Mouse (Mus musculus): ENCODE measurements around the gene Col4a3bp.

Col4a3bp gene

DNA sequence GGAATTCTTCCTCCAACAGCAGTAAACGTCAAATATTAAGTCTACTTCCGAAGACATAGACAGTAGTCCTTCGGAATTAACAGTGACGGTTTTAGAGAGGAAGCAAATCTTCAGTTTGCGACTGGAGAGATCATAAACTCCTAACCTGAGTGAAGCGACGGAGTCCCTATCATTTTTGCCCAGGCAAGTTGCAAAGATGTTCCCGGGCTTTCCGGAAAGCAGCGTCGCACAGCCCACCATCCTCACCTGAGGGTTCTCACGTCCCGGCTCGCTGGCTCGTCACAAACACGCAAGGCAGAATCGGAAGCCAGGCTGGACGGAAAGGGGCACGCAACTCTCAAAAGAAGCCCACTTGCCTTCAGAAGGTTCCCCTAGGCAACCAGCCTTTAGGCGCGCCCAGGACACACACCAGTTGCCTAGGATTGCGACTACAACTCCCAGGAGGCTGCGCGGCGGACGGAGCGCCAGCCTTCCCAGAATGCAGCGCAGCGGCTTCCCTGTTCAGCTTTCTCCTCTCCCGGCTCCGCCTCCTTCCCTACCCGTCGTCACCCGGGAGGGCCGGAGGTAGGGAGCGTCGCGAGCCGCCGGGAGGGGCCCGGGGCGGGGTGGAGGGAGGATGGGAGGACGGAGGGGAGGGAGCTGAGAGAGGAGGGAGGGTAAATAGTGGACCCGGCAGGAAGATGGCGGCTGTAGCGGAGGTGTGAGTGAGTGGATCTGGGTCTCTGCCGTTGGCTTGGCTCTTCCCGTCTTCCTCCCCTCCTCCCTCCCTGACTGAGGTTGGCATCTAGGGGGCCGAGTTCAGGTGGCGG lies at the start of gene Col4a3bp, which contains the start of gene Polk:
Col4a3bp (plus strand) TSS at position 538 of the 809 bp plus-strand sequence.
Polk (minus strand) TSS at position 499 of the 809 bp plus-strand sequence.
- DNase-seq (ENCODE audit: low read depth, low spot score): peak; percentile 98

- DNase-seq (ENCODE audit: low read depth, low spot score): no peak
These were observed 45.8 kb upstream of the Col4a3bp start for GRCm38 (mm10) chr13:96496630-96497029.

DNA sequence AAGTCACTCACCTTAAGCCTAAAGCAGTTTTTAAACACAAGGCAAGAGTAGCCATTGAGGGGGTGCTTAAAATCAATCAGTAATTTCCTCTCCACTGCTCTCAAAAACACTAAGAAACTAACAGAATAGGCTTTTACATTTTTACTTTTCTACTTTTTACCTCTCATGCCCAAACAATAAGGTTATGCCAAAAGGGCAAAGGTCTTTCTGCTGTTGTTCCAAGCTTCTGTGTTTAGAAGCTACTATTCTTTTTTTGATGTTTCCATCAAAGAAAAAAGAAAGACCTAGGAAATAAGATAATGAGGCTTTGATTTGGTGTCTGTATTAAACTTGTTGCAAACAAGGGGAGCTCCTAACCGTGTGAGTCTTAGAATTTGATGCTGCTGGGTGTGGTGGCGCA lies 42.5 kb upstream of the Col4a3bp start:
- no peak for DNase-seq (ENCODE audit: low read depth, low spot score)

GRCm38 (mm10) chr13:96505661-96506060 lies 36.8 kb upstream of the Col4a3bp start:
- no peak for DNase-seq (ENCODE audit: low read depth, low spot score)

DNA sequence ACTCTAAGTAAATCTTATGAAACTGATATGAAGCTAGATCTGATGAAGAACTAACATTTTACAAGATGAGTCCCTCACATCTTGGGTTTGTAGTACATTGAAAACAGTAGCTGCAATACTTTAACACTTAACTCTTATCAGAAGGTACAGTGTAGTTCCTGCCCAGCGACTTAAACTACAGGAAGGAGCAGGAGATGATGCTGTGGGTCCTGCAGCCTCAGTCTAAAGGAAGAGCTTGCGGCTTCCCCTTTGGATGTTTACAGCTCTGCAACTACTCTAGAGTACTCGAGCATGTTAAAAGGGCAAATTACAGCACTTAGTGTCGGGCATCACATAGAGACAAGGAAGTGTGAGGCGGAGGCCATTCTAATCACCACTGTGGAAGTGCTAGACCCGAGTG lies 36.1 kb upstream of the Col4a3bp start:
- DNase-seq (ENCODE audit: low read depth, low spot score): no peak

GRCm38 (mm10) chr13:96507541-96507940 lies 34.9 kb upstream of the Col4a3bp start:
- DNase-seq (ENCODE audit: low read depth, low spot score): no peak

- DNase-seq (ENCODE audit: low read depth, low spot score): peak; percentile 53
These were observed 31.8 kb upstream of the Col4a3bp start for GRCm38 (mm10) chr13:96510635-96511034.

DNA sequence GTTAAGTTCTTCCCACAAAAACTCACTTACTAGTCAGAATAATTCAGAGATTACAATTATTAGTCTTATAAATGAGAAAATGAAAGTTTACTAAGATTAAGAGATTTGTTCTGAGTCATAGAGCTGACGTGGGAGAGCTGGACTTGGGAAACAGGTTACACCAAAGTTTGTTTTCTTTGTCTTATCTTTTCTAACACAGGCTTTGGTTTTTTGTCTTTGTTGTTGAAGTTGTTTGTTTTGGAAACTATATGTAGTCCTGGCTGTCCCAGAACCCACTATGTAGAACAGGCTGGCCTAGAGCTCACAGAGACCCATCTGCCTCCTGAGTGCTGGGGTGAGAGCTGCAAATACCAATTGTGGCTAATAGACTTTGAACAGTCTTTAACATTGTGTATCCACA lies 31.2 kb upstream of the Col4a3bp start:
- DNase-seq (ENCODE audit: low read depth, low spot score): no peak

GRCm38 (mm10) chr13:96511893-96512292 lies 30.5 kb upstream of the Col4a3bp start:
- DNase-seq (ENCODE audit: low read depth, low spot score): no peak

DNA sequence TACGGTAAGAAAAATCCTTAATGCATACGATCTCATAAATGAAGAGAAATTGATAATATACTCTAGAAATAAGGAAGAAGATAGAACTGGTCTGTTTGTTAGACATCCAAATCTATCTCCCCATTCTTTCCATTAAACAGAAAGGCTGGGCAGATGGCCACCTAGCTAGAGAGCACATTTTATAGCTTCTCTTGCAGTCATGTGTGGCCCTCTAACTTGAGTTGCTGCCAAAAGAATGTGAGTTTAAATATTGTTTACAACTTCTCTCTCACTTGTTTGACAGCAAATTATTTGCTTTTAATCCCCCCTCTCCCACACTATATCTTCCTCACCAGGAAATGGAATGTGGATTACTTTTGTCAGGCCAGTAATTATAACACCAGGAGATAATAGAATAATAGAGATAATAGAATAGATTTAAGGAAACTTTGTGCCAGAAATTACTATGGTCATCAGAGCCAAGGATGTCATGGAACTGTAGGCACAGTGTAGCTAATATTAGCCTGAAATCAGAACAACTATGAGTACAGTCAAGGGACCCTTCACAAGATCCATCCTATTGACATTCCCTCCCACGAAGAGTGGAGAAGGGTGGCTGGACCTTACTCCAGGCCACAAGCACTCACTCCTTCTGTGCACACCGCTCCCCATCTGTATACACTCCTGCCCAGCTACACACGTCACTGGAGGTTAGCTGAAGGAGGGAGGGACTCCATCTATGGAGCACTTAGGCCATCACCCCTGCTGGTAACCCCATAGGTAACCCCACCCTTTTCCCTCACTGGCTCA lies 28.1 kb upstream of the Col4a3bp start:
- DNase-seq (ENCODE audit: low read depth, low spot score): no peak

GRCm38 (mm10) chr13:96516249-96516648 lies 26.2 kb upstream of the Col4a3bp start:
- peak; percentile 76 for DNase-seq (ENCODE audit: low read depth, low spot score)

GRCm38 (mm10) chr13:96517335-96517734 lies 25.1 kb upstream of the Col4a3bp start:
- DNase-seq (ENCODE audit: low read depth, low spot score): no peak

DNA sequence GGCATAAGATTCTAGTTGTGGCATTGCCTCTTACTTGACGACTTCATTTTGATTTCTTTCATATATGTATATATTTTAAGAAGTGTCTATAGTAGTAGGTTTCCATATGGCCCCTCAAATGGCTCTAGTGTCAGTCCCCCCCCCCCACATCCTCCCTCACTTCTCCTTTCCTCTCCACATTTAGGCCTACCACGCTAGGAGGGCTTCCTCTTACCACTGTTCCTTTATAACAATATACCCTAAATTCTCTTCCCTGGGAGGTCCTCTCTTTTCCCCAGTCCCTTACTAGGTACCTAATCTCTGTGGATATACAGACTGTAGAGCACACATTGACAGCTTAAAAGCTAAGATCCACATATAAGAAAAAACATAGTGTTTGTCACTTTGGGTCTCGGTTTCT lies 21.1 kb upstream of the Col4a3bp start:
- no peak for DNase-seq (ENCODE audit: low read depth, low spot score)

DNA sequence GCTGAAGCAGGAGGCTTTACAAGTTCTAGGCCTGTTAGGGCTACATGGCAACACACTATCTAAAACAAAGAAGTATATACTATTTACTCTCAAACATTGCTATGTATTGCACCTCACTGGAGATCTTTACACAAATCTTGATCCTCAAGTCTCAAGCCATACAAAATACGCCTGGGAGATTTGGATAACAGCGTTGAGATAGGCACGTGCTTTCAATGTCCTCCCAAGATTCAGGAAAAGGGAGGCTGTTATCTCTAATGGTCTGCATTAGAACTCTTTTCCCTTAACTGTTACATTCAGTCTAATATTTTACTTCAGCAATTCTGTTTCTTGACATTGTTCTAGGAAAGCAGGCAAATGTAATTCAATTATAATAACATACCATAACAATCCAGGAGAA lies 15.4 kb upstream of the Col4a3bp start:
- DNase-seq (ENCODE audit: low read depth, low spot score): no peak

DNA sequence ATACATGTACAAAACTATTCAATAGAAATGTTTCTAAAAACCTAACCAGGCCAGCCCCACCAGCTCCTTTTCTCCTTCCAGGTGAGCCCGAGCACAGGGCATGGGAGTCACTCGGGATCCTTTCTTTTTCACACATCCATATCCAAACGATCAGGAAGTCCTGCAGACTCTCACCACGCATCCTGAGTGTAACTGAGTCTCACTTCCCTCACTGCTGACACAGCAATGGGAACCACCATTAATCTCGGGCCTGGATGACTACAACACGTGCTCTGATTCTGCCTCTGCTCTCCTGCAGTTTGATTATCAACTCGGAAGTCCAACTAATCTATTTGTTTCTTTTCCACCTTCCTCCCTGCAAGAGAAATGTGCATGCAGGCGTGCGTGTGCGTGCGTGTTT lies 14.6 kb upstream of the Col4a3bp start:
- no peak for DNase-seq (ENCODE audit: low read depth, low spot score)

GRCm38 (mm10) chr13:96528776-96529175 lies 13.6 kb upstream of the Col4a3bp start:
- DNase-seq (ENCODE audit: low read depth, low spot score): no peak

- DNase-seq (ENCODE audit: low read depth, low spot score): no peak
These were observed 12.9 kb upstream of the Col4a3bp start for GRCm38 (mm10) chr13:96529542-96529941.

- DNase-seq (ENCODE audit: low read depth, low spot score): no peak
These were observed 12.4 kb upstream of the Col4a3bp start for GRCm38 (mm10) chr13:96530064-96530463.

- no peak for DNase-seq (ENCODE audit: low read depth, low spot score)
These were observed 10.2 kb upstream of the Col4a3bp start for GRCm38 (mm10) chr13:96532176-96532575.

- DNase-seq (ENCODE audit: low read depth, low spot score): no peak
These were observed 8.7 kb upstream of the Col4a3bp start for GRCm38 (mm10) chr13:96533742-96534141.

- DNase-seq (ENCODE audit: low read depth, low spot score): no peak
These were observed 5.4 kb upstream of the Col4a3bp start for GRCm38 (mm10) chr13:96536821-96537572.

DNA sequence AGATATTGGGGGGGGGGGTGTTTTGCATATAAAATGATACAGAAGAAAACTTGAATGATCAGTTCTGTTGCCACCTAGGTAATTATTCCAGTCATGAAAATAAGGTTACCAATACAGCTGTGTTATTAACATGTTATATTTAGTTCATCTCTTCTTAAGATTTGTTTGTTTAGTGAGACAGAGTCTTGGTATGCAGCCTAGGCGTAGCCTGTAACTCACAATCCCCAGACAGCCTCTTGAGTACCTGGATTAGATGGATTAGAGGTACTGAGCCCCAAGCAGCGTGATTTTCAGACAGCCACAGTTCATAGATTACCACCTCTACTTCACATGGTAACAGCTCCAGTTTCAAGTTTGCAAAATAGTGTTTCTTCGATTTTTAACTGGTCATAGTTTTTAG lies 4.3 kb upstream of the Col4a3bp start:
- no peak for DNase-seq (ENCODE audit: low read depth, low spot score)
